Mouse (Mus musculus): ENCODE measurements at regions not wholly inside any gene's neighbourhood (a gene's known extent, or its start where the extent isn't known, plus 50 kb on each side); places are given as distances from the start of the nearest gene placed in this dataset.
"Not testable (repeated sequence)": the region's sequence is repeated elsewhere in the genome, so short reads cannot be mapped to it uniquely, and the experiment has no call there.

DNA sequence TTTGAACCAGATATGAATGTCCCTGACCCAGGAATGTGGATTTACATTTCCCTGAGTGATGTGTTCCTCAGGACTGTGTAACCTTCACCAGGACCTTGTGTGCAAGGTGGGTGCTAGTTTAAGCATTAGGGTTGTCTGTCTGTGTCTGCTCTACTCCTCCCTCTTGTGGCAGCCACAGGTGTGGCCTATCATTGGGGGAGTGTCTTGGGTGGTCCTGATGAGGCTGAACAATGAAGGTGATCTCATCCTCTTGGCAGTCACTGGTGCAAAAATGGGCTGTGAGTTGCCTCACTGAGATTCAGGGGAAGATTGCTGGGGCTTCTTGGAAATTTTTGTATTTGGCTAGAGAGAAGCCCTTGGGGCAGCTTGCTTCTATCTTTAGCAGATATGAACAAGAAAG is 179.4 kb upstream of the Ube2e1 start:
- DNase-seq: peak; percentile 10 to 21

DNA sequence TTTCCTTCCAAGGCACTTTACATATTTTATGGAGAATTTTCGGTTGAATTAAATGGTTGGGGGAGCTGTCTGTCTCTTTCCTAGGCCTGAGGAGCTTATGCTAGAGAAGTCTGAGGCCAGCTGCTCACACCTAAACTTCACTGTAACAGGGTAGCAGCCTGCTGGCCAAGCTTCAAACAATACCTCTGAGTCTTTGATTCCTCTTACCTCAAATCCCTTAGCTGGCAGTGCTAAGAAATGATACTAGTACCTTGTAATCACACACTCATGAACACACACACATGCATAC is 176.6 kb upstream of the Ube2e1 start:
- DNase-seq: no peak

DNA sequence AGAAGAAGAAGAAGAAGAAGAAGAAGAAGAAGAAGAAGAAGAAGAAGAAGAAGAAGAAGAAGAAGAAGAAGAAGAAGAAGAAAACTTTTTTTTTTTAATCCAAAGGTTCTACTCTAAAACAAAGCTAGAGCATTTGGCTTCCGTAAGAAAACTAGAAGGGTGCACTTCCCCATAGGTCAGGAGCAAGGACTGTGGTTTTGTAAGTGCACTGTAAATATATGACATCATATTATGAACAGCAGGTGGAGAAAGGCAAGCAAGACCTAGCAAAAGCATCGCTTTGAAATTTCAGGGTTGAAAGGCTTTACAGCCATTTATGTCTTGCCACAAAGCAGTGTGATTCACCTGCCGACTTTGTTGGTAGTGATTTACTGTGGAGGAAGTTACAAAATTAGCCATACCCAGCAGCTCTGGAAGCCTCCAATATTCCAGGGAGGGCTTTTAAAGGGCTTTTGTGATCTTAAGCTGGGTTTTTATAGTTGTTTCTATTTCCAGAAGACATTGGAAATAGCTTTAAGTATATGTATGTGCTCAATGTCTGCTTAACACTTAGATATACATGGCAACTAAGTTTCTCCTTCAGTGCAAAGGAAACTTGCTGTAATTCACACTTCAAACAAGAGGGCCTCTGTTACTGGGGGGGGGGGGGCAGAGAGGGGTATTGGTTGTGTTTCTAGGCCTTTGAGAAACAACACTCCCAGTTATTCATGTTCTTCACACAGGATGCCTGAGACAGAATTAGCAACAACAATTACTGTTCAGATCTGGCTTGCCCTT is 176.1 kb upstream of the Ube2e1 start:
- no peak for DNase-seq

DNA sequence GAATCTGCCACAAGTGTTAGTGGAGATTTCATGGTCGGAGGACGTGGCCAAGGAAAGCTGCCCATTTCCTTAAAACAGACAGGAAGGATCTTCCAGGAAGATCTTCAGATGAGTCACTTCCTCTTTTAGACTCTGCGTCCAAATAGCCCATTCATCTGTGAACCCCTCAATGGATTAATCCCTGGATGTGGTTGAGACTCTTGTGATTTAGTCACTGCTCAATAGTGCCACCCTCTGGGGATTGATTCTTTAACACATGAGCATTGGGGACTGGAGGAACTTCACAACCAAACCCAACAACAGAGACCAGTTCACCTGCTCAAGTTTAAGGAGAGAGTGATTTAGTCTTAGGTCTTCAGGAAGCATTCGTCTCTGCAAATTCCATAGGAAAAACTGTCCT is 174.5 kb upstream of the Ube2e1 start:
- peak in 1 of 2 experiments; percentile 53 for DNase-seq

DNA sequence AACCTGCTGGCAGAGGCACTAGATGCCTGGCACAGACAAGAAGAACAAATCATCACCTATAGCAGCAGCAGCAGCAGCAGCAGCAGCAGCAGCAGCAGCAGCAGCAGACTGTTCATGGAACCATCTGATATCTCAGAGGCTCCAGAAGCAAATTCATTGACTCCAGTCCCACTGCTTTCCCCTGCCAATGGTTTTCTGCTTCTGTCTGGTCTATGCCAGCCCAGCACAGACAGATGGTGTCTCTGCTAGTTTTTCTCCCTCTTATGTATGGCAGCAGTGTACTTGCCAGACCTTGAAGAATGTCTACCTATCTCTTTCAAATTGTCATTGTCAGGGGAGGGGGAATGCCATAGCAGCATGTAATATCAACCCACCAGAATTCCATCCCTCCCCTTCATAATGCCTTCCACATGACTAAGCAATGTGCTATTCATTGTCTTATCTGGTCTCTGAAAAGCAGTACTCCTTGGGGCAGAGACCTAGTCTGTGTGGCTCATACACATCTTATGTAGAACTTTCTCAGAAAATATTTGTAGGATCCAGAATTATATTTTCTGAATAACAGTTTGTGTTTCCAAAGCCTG is 168.7 kb upstream of the Ube2e1 start:
- DNase-seq: no peak

DNA sequence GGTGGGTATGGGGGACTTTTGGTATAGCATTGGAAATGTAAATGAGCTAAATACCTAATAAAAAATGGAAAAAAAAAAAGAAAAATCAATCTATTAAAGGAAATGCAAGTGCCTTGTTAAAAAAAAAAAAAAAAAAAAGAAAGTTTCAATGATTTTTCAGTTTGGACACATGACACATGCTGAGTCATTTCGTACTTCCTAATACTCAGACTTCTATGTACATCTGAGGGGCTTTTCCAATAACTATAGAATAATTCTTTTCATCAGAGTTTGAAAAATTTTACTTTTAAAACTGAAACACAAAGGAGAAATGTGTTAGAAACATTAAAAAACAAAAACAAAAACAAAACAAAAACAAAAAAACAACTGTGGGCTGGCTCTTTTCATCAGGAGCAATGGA is 162.4 kb upstream of the Ube2e1 start:
- DNase-seq: no peak

DNA sequence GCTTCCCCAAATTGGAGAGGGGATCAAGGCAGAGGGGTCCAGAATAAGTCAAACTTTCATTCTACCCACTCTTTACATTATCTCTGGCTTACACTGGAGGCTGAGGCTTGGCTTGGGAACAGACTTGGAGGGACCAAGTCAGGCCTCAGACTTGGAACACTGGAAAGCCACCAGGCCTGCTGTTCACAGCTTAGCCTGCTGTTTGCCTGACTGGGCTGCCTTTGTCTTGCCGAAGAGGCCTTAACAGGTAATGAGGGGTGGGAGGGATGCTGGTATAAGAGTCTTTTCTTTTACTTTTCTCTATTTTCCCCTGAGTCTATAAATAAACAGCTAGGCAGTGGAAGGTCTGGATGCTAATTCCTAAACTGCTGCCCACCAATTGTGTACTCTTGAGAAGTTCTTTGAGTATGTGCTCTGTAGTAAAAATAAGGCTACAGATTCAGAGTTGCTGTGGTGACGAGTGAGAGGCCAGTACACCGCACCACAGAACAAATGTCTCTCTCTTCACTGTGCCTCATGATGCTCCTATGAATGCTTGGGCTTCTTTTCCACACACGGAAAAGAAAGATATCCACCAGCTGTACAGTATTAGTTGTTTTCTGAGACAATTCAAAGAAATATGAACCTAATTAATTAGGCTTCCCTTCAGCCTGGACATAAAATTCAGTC is 154.6 kb upstream of the Ube2e1 start:
- no peak for DNase-seq

DNA sequence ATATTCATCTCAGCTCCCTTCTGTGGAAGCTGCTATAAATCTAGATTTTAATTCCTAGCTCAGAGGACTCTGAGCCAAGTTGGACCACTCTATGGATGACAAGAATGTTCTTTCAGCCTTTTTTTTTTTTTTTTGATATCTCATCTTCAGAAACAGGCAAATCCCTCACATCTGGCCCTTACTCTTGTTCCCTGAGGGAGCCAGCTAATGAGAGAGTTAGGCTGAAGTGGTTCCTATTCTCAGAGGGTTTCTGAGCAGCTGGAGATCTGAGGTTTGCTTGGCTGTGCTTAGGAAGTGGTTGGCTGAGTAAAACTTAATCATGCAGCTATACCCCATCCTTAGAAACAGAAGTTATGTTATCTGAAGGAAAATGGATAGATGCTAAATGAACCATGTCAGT is 153.9 kb upstream of the Ube2e1 start:
- DNase-seq: no peak

DNA sequence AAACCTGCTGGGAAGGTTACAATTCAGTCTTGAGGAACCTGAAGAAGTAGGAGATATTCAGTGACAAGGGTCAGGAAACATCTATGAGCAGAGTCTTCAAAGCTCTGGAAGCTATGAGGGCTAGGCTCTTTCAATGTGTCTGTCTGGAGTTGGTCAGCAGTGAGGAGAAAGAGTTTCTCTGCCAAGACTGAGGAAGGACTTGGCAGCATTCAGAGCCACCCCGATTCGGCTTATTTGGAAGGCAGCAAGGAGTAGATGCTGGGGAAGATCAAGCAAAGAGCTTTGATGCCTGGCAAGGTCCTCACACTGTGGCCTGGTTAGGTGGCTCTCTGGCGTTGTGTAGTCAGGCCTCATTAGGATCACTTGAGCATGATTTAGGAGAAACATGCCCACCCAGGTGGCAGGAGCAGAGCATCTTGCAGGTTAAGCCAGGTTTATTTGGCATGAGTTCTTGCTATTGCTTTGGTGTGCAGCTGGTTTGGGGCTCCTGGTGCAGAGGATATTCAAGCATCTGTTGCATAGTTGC is 145.2 kb upstream of the Ube2e1 start:
- DNase-seq: no peak

DNA sequence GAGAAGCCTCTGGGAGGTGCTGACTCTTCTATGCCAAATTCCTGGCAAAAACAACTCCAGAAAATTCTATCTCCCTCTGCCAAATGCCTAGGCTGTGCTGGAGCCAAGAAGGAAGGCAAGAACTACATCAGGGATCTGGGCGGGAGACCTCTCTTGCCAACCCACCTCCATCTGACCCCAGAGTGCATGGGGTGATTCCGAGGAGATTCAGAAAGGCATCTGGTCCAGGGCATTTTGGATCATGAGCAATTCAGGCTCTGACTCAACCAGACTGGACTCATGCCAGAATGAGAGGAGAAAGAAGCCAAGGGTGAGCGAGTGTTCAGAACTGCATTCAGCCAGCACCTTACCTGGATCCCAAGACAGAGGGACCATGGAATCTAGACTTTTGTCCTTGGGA is 137.0 kb upstream of the Ube2e1 start:
- DNase-seq: peak; percentile 63 to 83

DNA sequence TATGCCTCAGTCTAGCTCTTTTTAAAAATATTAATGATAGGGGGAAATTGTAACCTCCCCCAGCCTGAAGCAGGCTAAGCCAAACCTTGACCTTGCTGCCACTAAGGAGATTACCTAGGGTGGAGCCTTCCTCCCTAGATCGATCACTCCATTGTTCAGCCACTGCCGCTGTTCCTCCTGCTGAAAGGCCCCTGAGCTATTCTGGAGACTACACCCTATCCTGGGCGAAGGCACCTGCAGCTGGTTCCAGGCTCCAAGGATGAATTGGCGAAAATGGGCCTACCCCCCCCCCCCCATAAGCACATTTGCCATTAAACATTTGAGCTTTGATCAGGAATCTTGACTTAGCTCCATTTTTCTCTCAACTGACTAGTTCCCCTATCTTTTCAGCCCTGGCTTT is 135.2 kb upstream of the Ube2e1 start:
- DNase-seq: not testable (repeated sequence)

DNA sequence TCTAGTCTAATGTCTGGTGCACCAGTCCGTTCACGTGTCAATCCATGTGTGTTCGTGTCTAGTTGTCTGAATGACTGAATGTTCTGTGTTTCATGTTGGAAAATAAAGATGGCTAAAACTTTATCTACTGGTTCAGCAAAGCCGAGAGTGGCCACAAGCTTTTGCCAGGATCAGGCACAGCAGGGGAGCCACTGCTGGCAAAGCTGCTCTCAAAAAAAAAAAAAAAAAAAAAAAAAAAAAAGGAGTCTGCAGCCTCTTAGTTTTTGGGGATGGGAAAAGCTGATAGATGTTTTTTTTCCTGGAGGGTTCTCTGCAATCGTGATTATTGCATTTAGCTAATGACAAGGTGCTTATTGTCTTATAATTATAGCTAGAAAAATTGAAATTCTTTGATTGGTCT is 132.5 kb upstream of the Ube2e1 start:
- not testable (repeated sequence) for DNase-seq

DNA sequence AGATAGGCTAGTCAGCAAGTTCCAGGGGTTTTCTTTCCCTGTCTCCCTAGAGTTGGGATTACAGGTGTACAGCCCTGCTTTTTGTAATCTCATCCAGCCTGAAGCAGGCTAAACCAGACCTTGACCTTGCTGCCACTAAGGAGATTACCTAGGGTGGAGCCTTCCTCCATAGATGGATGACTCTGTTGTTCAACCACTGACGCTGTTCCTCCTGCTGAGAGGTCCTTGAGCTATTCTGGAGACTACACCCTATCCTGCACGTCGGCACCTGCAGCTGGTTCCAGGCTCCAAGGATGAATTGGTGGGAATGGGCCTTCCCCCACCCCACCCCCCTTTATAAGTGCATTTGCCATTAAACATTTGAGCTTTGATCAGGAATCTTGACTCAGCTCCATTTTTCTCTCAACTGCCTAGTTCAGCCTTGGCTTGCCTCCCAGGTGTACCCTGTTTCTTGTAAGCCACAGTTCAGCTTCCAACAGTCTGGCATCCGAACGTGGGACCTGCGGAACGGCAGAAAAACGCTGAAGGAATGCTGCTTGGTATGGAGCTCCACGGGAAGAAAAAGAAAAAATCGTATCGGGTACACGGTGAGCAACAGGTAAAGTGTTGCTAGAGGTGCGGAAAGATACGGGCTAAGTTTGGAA is 131.7 kb upstream of the Ube2e1 start:
- no peak for DNase-seq

DNA sequence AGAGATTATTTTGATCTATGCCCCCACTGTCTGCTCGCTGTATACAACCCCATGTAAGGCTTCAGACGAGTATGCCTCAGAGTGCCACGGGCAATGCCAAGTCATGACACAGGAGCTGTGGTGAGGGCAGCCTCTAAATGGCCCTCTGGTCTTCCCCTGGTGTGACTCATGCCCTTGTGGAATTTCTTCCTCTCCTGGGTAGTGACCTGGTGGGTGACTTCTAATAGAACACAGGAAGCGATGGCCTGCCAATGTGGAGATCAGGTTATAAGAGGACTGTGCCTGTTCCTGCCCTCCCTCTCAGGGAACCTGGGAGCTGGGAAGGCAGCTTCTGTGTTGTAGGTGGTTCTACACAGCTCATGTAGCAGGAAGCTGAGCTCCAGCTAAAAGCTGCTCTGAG is 130.7 kb upstream of the Ube2e1 start:
- DNase-seq: peak in 1 of 2 experiments; percentile 12

DNA sequence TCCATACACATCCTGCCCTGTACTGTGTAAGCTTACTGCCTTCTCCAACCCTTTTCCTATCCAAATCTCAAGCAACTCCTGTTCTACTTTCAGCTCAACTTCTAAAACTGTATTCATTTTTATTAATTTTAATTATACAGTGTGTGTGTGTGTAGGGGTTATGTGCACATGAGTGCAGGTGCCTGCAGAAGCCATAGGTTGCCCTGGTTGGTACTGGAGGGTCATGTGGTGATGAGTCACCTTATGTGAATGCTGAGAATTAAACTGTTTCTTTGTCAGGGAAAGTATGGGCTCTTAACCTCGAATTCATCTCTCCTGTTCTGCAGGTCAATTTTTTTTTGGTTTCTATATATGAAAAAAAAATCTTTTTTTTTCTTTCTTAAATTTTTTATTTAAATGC is 117.0 kb upstream of the Ube2e1 start:
- no peak for DNase-seq

DNA sequence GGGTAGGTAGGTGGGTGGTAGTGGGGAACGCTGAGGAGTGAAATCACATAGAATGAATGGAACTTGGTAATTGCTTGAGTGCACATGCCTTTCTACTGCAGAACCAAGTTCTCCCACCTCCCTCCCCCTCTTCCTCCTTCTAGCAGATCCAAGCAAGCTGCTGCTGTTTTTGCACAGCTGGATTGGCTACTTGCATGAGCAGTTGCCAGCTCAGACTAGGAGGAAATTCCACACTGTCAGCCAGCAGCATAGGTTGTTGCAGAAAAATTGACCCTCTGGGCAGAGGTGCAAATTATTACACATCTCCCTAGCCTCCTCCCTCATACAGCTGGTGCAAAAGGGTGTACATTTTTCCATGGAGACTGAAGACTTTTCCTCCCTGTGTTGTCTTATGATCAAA is 112.8 kb upstream of the Ube2e1 start:
- no peak for DNase-seq

DNA sequence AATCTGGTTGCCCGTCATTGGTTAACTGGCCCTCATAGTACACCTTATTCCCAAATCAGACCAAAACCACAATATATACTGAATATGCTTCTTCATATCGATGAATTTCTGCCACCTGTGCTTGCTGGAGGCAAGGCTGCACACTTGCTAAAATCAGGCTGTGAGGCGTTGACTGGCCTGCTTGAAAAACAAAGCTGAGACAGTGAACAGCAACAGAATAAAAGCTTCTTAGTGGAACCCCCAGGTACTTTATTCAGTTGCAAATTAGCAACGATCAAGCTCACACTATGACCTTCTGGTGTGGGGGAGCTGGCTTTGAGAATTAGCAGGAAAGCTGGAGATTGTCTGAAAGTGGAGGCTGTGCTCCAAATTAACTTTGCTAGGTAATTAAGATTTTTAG is 97.3 kb upstream of the Ube2e1 start:
- DNase-seq: not testable (repeated sequence)

DNA sequence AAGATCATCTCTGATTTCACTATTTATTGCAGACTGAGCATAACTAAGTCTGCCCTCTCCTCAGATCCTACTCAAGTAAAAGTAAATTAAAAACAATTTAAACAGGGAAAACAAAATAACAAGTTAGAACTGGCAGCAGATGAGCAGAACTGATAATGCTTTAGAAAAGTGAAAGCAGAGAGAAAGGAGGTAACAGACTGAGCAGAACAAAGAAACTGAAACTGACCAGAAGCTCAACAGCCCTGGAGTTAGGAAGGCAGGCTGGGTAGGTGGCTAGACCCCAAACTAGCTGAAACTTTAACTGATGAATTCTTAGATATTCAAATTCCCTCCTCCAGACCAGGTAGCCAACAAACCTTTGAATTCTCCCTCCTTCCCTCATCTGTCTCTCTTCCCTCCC is 94.2 kb upstream of the Ube2e1 start:
- DNase-seq: no peak

DNA sequence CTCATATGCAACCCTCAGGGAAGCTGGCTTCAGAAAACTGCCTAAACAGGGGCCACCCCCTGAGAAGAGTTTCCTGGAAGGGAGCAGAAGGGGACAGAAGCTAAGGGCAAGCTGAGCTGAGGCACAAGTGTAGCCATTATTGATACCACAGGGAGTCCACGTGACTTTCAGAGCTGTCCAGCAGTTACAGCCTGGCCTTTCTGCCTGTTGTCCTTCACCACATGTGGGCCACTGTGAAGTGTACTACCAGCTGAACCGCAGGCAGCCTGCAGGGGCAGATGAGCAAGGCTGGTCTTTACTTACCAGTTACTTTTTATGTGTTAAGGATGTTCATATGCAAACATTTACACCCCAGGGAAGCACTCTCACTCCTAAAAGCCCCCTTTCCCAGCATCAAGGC is 85.2 kb upstream of the Ube2e1 start:
- no peak for DNase-seq

DNA sequence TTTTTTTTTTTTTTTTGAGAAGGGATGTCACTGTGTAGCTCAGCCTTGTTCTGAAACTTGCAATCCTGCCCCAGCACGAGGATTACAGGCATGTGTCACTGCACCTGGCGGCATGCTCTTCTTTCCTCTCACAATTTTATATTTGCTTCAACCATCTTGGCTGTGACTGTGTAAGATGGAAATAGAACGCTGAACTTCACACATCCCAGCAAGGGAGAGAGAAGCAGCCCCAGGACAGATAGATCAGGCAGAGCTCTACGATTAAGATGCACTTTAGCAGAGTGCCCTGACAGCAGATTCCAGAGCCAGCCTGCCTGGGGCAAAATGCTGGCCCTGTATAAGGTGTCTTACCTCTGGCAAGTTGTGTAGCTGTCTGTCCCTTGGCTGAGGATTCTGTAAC is 84.7 kb upstream of the Ube2e1 start:
- DNase-seq: no peak

DNA sequence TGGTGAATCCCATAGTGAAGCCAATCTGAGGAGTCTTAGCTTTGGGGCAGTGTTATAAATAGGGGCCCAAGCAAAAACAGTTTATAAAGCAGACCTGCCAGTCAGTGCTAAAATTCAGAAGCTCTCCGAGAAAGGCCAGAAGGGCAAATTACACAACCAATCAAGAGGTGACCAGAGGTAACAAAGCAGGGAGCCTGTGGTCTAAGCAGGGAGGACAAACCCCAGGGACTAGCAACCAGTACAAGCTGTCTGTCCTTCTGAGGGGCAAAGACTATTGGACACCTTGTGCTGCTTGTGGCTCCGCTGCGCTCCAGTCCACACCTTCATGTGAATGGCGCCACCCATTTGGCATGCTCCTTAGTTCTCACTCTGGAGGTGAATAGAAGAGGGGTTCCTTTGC is 67.3 kb upstream of the Ube2e1 start:
- DNase-seq: no peak

DNA sequence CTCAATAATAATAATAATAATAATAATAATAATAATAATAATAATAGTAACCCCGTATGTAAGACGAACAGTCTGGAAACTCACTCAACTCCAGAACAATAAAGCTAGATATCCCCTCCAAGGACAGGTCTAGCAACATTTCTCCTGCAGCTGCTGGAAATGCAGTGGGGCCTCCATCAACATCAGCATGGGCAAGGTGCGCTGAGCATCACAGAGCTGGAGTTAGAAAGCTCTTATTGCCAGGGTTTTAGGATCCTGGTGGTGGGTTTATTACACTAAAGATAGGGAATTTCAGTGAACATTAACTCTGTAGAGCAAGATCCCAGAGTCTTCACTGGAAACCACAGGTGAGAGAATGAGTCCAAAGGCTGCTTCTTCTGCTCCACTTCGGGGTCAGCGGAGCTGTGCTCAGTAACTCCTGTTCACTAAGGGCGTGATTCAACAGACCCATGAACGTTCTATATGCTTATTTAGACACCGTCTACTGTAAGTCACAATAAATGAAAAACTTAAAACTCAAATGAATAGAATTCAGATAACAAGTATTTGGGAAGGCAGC is 64.6 kb upstream of the Ube2e1 start:
- no peak for DNase-seq

Data from adrenal gland, postnatal 36 days (tissue).